Mouse (Mus musculus) CD4-positive helper T cell, adult 2 months (primary cell): ENCODE measurements around the gene Hmgb1.

Experiments
- DNase-seq: peaks from one replicate; pipeline ENCODE4 v3.0.0-alpha.2; 2012; ENCODE audit warnings: low read depth, missing footprints, low spot score

Gene Hmgb1

DNA sequence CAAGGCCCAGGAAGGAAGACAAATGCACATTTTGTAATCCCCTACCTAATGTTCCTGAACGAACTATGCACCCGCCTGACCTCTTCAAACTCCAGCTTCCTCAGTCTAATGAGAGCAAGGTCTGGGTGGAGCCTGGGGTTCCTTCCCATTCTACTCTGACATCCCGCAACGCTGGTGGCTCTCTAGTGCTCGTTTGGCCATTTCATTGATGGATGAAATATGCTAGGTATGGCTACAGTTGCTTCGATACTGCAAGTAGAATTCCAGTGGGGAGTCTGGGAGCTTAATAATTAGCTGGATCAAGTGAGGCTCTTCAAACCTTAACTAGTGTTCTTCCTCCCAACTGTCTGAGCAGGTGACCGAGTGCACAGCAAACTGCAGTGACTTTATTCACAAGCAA is 163.2 kb downstream of the Hmgb1 start:
- no peak for DNase-seq

DNA sequence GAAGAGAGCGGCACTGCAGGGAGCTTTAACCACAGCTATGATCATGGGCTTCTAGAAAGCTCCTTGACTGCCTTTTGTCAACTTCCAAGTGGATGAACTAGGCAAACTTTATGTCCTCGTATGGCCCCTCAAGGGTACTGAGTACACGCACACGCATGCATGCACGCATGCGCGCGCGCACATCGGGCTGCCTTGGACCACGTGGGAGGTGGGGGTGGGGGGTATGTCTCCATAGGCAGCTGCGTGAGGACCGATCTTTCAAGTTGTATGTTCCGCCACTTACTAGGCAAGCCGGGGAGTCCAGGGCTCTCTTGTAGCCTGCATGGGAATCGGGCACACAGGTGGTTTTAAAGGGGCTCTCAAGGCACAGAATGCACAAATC is 163.6 kb downstream of the Hmgb1 start:
- DNase-seq, result no peak

DNA sequence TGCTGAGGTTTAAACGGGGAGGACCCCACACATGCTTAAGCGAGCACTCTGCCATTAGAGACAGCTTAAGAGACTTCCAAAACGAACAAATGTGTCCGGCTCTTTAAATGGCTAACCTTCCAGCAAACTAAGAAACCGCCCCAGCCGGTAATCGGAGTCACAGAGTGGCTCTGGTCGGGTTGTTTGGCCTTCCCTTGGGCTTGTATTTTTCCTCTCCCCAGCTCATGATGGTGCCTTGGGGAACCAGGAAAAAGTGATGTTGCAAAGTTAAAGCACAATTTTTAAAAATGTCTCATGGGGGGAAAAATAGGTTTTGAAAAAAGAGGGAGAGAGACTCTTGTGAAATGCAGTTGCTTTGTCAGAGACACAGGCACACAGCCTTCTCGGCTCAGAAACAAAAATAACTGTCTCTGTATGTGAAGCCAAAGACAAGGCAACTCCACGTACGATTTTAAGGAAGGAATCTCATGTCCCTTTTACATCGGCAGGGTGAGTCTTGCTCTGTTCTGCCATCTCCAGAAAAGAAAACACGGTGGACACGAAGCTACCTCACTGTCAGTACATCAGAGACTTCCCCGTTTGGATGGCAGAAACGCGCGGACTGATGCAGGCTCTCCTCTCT is 164.1 kb downstream of the Hmgb1 start:
- no peak for DNase-seq

DNA sequence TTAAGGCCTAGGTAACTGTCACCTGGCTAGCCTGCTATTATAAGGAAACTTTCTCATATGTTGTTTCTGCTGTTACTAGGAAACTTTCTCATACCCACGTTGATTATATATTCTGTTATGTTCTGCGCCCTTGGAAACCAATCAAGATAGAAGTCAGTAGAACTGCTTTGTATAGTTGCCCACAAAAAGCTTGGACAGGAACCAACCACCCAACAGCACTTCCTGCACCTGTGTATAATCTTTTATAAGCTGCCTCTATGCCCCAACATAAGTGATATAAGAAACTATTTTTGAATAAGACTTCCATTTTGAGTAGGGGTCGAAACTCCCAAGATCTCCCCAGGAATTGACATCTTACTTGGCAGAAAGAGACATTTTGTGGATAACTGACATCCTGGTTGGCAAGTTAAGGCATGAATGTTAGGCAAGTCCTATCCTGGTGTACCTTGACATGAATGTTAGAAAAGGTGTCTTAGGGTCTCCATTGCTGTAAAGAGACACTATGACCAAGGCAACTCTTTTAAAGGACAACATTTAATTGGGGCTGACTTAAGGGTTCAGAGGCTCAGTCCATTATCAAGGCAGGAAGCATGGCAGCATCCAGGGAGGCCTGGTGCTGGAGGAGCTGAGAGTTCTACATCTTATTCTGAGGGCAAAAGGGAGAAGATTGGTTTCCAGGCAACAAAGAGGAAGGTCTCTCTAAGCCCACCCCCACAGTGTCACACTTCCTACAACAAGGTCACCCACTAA is 166.4 kb downstream of the Hmgb1 start:
- DNase-seq, result peak; percentile 69

DNA sequence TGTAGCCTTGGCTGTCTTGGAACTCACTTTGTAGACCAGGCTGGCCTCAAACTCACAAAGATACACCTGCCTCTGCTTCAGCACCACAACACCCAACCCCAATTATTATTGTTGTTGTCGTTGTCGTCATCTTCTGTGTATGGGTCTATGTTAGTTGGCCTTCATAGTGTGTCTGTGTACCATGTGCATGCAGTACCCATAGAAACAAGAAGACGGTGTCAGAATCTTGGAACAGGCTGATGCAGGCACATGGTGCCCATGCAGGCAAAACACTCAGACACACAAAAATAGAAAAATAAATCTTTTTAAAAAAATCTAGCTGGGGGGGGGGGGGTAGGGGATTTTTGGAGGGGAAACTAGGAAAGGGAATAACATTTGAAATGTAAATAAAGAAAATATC is 167.1 kb downstream of the Hmgb1 start:
- DNase-seq, result no peak

DNA sequence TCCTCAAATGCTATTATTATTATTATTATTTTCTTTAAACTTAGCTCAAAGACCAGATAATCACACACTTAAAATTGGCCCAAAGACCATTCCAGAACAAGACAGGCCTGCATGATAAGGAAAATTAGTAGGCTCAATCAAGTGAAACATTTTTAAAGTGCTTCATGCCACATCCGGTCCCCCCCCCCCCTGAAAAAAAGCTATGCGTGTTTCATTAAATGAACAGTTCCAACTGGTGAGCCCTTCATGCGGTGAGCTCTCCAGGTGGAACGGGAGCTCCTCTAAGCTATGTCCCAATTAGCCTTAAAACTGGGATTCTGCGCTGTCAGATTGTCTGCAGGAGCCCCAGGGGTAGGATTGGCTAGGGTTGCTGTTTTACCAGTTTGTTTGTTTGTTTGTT is 168.0 kb downstream of the Hmgb1 start:
- DNase-seq, result peak; percentile 59

DNA sequence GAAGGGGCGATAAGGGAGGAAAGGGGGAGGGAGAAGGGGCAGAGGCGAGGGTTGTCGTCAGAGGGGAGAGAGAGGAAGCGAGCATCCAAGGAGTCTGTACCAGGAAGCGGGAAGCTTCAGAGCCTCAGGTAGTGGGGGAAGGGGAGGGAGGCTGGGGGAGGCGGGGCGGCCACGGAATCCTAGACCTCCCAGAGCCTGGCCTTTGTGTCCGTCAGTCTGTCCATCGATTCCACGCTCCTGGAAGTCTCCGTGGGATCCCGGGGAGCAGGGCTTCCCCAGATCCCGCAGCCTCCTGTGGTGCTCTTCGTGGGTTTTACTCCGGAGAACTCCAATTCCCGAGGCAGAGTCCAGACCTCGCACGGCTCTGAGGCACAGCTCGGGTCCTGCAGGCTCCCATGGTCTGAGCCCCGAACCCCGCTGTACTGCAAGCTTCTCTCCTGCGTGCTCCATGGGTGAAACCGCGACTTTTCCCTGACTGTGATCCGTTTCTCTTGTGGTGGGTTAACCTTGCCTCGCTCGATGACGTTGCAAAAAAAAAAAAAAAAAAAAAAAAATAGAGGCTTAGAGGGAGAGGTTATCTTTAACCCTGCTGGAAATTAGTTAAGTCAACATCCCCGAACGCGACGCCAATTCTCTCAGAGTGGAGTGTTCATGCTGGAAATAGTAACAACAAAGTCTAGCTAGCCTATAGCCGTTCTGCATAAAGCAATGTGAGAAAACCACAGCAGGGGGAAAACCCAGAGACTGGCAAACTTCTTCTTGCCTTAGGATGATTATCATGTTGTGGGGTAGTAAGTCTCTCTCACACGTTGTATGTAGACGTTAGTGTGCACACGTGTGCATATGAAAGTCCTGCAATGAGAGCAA is 168.7 kb downstream of the Hmgb1 start:
- DNase-seq, result peak; percentile 89

DNA sequence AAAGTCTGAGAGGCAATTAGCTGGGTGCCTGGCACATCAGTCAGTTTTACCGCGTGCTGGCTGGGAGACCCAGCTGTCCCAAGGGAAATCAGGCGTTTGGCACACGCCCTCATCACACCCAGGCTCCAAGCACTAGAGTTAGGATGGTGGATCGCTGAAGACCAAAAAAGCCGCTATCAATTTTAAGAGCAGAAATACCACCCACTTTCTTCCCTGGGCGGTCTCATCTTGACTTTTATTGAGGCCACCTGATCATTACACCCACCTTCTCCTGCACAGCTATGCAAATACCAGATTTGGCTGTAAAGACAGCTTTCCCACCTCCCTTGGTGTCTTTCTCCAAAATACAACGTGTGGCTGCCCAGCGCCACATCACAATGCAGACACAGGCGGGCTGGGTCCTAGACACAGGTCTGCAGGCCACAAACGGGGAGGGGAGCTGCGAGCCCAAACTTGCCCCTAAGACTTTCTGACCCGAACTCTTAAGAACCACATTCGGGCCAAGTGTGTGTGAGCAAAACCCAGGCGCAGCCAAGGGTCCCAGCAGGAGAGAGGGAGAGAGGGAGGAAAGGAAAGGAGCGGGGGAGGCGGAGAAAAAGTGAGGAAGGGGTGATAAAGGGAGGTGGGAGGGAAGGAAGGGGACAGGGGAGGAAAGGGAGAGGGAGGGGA is 169.6 kb downstream of the Hmgb1 start:
- no peak for DNase-seq

DNA sequence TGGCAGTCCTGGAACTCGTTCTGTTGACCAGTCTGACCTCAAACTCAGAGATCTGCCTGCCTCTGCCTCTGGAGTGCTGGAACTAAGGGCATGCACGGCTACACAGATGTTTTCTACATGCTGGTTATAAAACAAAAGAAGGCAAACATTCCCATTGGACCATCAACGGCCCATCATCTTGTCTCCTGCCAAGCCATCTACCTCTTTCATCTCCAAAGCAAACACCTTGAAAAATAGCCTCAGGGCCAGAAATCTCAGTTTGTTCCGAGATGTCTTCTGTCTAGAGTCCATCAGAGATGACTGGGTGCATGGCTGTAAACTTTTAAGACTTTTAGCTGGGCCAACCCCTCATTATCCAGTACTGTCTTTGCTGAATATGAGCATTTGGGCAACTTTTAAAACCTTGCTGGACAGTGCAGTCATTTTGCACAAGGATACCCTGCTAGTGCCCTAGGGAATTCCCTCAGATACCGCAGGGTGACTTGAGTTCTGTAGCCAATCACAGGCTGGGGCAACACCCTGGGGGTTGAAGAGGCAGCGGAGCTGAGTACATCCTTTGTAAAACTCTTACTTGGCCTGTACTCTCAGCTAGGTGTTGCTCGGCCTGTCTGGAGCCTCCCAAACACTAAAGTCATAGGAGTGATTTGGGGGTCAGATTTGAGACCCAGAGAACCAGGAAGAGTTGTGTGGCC is 170.3 kb downstream of the Hmgb1 start:
- DNase-seq, result no peak

DNA sequence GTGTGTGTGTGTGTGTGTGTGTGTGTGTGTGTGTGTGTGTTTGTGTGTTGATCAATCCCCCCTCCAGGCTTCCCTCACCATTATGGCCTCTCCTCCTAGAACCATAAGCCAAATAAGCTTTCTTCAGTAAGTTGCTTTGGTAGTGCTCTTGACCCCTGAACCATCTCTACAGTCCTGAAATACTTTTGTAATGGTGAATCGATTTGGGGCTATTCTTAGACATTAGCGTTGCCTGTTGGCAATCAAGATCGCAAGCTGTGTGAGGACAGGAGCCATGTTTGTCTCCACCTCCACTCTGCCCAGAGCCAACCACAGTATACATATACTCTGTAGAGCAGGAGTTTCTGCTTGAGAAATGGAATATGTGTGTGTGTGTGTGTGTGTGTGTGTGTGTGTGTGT is 175.2 kb downstream of the Hmgb1 start:
- no peak for DNase-seq

DNA sequence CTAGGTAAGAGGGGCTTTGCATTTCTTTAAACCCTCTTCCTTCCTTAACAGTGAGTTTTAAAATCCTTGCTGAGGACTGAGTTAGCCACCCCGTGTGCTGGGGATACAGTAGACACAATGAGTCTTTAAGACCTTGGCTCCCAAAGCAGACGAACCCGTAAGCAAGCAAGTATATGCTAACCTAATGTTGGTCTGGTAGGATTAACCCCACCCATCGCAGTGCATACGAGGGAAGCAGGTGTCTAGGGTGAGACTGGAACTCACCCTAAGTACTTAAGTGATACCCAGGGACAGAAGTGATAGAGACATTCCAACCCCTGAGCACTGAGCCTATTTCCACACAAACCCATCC is 177.0 kb downstream of the Hmgb1 start:
- DNase-seq, result no peak

DNA sequence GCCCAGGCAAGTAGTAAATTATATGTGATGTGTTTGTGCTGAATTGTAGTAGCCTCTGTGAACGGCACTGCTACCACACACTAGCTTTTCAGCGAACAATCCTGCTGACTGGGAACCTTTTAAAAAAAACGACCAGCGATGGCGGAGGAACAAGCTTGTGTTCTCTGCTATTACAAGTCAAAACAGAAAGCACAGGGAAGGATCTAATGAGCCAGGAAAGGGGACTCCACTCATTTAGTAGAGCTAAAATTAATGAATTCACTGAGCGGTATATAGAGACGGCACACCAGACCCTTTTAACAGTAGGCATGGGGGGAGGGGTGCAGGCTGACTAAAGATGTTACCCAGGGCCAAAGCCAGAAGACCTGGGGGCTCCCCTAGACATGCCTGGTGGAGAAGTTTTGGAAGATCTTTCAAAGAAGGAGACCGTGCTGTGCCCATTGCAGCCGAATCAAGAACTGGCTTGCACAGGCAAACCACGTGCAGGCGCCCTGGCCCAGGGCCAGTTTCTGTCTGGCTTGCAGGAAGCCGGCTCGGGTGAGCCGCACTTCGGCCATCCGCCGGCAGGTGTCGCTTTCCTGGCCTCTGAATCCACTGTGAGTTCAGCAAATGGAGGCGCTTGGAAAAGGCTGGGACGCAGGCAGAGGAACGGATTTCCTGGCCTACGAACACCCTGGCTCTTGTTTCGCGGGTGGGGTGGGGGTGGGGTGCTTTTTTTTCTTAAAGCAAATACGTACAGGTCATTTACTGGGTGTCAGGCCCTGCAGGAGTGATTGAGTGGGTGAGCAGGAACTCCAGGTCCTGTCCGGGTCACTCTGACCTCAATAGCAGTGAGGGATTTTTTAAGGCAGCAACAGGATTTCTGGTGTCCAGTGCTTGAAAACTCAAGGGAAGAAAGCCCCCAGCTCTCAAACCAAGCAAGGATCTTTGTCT is 177.7 kb downstream of the Hmgb1 start:
- DNase-seq, result peak; percentile 94

DNA sequence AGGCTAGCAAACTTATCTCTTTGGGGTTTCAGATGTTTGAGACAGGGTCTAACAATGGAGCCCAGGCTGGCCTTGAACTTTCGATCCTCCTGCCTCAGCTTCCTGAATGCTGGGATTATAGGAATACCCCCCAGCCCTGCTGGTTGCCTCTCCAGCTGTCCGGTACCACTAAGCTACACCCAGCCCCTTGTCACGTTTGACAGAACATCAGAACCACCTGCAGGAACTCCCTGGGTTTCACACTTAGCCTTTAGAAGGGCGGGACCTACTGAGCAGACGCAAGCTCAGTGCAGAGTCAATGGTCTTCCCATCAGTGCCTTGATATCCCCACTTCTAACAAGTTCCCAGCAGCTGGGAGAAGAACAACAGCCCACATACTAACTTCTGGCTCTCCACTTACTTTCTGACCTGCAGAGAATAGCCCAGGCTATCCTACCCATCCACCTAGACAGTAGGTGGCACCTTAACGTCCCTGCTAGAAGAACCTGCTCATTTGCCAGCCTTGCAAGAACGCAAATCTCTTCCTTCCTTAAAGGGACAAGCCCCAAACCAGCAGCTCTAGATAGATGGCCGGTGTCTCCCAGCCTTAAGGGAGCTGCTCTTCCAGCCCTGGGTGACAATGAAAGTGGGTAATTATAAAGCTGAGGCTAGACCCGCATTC is 178.5 kb downstream of the Hmgb1 start:
- no peak for DNase-seq

DNA sequence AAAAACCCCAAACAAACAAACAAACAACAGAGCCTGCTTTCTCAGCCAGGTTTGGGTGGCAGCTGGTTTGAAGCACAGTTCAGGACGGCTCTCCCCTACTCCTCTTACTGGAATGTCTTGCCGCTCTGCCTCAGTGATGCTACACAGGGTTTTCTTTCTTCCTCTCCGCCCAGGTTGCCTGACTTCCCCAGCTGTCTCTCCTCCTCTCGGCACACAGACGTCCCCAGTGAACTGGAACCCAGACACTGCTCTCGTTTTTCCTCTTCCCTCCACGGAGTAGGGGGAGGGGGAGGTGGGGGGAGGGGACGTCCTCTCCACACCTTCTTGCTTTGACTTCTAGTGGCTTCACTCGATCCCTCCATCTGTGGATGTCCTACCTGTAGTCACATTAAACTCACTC is 179.2 kb downstream of the Hmgb1 start:
- no peak for DNase-seq

DNA sequence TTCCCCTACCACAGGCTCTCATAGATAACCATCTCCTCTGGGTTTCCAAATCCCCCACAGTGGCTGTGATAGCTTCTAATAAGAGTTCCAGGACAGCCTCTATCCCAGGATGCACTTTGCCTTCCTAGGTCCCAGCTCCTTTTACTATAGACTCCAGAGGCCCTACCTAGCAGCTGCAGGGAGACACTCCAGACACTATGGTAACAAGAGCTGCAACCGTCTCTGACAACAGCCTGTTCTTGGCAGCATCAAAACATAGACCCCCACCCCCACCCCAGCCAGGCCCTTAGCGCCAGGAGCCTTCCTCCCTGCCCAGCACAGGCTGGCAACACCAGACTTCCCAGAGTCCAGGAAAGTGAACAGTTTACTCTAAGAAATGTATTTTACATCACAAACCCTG is 181.2 kb downstream of the Hmgb1 start:
- DNase-seq, result no peak

DNA sequence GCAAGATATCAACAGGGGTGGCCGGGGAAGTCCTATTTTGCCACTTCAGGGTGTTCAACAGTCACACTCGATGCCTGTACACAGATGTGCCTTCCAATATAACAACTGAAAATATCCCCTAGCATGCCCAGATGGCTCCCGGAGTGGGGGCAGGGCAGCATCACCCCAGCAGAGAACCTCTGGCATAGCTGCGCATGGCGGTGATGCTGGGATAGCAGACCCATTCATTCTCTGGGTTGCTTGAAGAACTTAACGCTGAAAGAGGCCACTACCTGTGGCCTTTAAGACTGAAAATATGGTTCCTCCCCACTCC is 181.5 kb downstream of the Hmgb1 start:
- DNase-seq, result no peak

DNA sequence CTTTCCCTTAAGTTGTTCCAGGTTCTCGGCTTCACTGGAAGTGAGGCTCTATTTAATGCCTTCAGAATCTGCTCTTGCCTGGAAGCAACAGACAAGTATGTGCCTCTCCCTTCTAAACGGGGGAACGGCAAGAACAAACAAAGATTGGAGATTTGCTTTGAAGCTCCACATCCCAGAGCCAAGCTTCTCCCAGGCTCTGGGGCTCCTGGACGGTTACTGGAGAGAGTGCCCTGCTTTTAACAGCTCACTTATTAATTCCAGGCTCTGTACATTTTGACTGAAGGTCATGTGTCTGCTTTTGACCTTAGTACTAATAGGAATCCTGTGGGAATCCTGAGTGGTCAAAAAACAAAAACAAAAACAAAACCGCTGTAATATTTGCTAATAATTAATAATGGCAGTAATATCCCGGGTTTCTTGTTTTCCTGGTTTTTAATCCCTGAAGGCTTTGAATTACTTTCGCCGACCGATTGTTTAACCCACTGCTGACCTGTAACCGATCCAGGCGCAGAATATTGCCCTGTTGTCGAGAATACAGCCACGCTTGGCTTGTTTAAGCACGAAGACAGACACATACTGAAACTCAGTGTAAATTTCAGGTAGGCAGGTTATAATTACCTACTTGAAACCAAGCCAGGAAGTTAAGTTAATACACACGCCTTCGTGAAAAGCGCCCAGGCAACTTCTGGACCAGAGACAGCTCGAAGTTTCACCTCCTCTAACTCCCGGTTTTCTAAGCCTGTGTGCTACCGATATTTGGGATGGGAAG is 182.1 kb downstream of the Hmgb1 start:
- no peak for DNase-seq

DNA sequence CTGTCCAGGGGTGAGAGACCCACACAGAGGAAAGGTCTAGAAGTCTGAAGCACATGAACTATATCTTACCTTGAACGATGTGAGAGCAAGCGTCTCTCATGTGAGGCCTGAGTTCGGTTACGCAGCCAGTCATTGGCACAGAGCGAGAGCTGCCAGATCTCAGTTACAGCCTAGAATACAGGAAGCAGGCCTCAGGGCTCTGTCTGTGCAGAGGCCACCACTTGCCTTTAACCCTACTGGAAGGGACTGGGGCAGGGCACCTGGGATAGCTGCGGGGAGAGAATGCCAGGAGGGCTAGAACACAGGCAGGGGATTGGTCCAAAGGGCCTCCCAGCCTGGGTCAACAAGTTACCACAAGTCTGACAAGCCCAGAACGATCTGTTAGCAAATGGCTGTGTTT is 184.5 kb downstream of the Hmgb1 start:
- no peak for DNase-seq

DNA sequence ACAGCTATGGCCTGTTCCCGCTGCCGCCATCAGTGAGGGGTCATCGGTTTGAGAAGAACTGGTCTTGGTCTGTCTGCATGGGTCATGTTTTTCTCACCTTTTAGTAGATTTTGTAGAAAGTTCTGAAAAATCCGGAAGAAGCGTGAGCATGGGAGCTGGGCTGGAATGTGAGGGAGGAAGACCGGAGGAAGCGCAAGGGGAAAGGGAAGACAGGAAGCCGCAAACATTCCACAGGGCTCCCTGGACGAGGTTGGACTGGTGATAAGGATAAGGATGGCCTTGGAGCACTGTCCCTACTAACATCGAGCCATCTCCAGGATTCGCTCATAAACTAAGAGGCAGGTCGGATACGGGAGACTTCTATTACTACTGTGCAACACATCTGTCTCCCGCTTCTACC is 185.8 kb downstream of the Hmgb1 start:
- no peak for DNase-seq

DNA sequence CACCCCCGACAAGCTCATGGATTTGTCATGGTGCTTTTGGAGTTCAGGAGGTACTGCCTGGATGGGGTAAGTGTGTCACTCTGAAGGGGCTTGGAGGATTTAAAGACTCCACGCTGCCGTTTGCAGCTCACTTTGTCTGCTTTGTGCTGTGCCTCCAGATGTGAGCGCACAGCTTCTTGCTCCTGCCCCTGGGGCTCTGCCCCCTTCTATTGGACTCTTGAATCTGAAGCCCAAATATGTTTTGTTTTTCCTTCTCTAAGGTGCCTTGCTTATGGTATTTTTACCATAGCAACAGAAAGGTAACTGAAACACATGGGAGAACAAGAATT is 187.6 kb downstream of the Hmgb1 start:
- DNase-seq, result no peak
